Mouse (Mus musculus): Measurements from ENCODE around the gene Tmem120b. TPM values are rescaled to one million over a fixed set of nuclear protein-coding genes. Genes with fewer than 3 reads are reported as not detected.

Tmem120b gene
- total and polyA plus RNA-seq, 2 experiments from 2014 or later: 15.3 to 17.7 TPM

DNA sequence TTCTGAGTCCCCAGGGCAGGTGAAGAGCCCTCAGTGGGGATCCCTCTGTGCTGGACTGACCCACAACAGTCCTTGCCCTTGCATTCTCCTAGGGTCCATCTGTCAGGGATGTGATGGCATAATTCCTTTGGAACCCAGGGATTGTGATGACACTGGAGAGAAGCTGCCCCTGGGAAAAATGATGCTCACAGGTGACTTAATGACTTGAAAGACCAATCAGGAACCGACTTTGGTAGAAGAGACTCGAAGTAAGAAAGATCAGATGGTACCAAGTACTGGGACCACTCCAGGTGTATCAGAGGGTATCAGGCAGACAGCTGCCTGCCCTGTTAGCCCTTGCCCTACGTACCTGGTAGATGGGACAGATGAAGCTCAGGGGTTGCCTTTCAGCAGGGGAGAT, 21.3 kb upstream of the Tmem120b start, which contains the start of gene Morn3:
TSS of gene Morn3 (minus strand) at position 101 of the 400 bp plus-strand sequence.
- no peak for TF ChIP-seq CTCF (IDR thresholded peaks at IDR 0.05; ENCODE audit: low read depth)
- 77% methylated on average over 3 of the region's 3 CpGs for WGBS
- no peaks in the 10 kb centered on the region for H3K4me1 ChIP-seq (ENCODE audit: insufficient read depth, low read length)

DNA sequence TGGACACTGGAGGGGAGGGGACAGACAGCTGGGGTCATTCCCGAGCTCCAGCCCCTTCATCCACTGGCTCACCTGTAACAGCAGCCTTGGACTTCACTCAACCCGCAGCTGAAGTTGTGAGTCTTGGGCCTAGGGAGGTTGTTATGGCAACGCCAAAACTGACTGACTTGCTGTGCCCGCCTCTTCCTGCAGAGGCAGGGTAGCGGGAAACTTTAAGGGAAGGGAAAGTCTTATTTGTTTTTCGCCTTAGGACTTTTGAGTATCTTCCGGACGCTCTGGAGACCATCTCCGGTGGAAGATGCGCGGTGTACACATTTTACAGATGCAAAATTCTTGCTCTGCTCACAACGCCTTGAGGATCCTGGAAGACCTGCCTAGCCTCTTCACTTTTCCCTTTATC, 18.9 kb upstream of the Tmem120b start:
- DNase-seq (ENCODE audit: low spot score): peak; percentile 70
- Histone ChIP-seq H3K36me3 (ENCODE audit: insufficient read depth, low read length) (no peaks in the 10 kb centered on the region), H3K9me3 (ENCODE audit: low read length) (no peaks in the 10 kb centered on the region), H3K4me1 (ENCODE audit: insufficient read depth, low read length) (no peaks in the 10 kb centered on the region), H3K27ac (no peak overlapping the region), H3K27me3 (ENCODE audit: insufficient read depth, low read length) (no peaks in the 10 kb centered on the region), H3K4me3 (ENCODE audit: low read length) (no peak overlapping the region), H3K4me2 (ENCODE audit: low read depth, low read length) (peak overlapping the region; percentile 36), H3K9ac (replicated peaks; ENCODE audit: low read length) (no peak overlapping the region)
- peak; percentile 64; the same call in 1 of the 2 replicates for ATAC-seq
- 4% methylated on average over 12 of the region's 12 CpGs for WGBS
- TF ChIP-seq CTCF (IDR thresholded peaks at IDR 0.05; ENCODE audit: low read depth): peak; percentile 40

More for the DNA sequence above, 21.3 kb upstream of the Tmem120b start, which contains the start of gene Morn3:
- DNase-seq (ENCODE audit: low spot score) (no peak), ATAC-seq (no peak)
- Histone ChIP-seq H3K4me2 (ENCODE audit: low read depth, low read length) (no peak within 1 kb of the TSS), H3K9ac (replicated peaks; ENCODE audit: low read length) (no peak within 1 kb of the TSS), H3K27me3 (ENCODE audit: insufficient read depth, low read length) (no peaks in the 10 kb centered on the region), H3K36me3 (ENCODE audit: insufficient read depth, low read length) (no peaks in the 10 kb centered on the region), H3K9me3 (ENCODE audit: low read length) (no peaks in the 10 kb centered on the region), H3K27ac (no peak within 1 kb of the TSS), H3K4me3 (ENCODE audit: low read length) (no peak within 1 kb of the TSS)

DNA sequence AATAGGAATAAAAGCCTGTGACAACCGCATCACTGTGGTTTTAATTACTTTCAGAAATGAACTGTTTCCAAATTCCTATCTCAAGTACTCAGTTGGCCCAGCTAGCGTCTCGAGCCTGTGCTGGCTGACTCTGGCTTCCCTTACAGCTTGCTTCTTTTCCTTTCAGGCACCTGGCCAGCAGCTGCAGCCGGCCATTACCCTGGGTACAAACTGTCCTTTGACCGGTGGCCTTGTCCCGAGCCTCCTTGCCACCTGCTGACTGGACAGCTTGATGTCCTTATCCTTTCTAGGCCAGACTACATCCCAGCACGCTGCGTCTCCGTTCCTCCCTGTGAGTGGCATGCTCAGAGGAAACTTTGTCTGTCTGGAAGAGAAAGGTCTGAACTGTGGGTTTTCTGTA, 17.3 kb upstream of the Tmem120b start:
- no peak overlapping the region for H3K4me3 ChIP-seq (ENCODE audit: low read length)
- H3K36me3 ChIP-seq (ENCODE audit: insufficient read depth, low read length): no peaks in the 10 kb centered on the region
- no peak overlapping the region for H3K9ac ChIP-seq (replicated peaks; ENCODE audit: low read length)
- no peaks in the 10 kb centered on the region for H3K4me1 ChIP-seq (ENCODE audit: insufficient read depth, low read length)
- no peak for ATAC-seq
- DNase-seq (ENCODE audit: low spot score): no peak
- WGBS: 65% methylated on average over 9 of the region's 9 CpGs
- no peak for TF ChIP-seq CTCF (IDR thresholded peaks at IDR 0.05; ENCODE audit: low read depth)
- no peak overlapping the region for H3K27ac ChIP-seq
- H3K9me3 ChIP-seq (ENCODE audit: low read length): no peaks in the 10 kb centered on the region
- H3K27me3 ChIP-seq (ENCODE audit: insufficient read depth, low read length): no peaks in the 10 kb centered on the region
- no peak overlapping the region for H3K4me2 ChIP-seq (ENCODE audit: low read depth, low read length)

DNA sequence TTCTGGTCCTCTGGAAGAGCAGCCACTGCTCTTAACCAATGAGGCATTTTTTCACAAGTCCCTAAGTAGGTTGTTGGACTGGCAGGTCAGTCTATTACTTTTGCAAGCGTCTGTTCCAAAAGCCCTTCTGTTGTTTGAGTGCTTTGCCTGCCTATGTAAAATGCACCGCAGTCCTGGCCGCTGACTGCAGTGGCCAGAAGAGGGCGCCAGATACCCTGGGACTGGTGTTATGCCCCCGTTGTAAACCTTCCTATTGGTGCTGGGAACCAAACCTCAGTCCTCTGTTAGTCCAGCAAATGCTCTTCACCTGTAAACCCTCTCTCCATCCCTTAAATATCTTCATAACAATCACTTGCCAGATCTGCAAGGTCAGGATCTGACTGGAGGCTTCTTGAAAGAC, 16.5 kb upstream of the Tmem120b start:
- ATAC-seq: no peak
- no peak overlapping the region for H3K27ac ChIP-seq
- H3K4me3 ChIP-seq (ENCODE audit: low read length): no peak overlapping the region
- H3K9me3 ChIP-seq (ENCODE audit: low read length): no peaks in the 10 kb centered on the region
- peak; percentile 30 for TF ChIP-seq CTCF (IDR thresholded peaks at IDR 0.05; ENCODE audit: low read depth)
- H3K4me2 ChIP-seq (ENCODE audit: low read depth, low read length): no peak overlapping the region
- no peak overlapping the region for H3K9ac ChIP-seq (replicated peaks; ENCODE audit: low read length)
- H3K4me1 ChIP-seq (ENCODE audit: insufficient read depth, low read length): no peaks in the 10 kb centered on the region
- H3K36me3 ChIP-seq (ENCODE audit: insufficient read depth, low read length): no peaks in the 10 kb centered on the region
- whole genome bisulfite sequencing: 82% methylated on average over 5 of the region's 5 CpGs
- no peak for DNase-seq (ENCODE audit: low spot score)
- H3K27me3 ChIP-seq (ENCODE audit: insufficient read depth, low read length): no peaks in the 10 kb centered on the region

DNA sequence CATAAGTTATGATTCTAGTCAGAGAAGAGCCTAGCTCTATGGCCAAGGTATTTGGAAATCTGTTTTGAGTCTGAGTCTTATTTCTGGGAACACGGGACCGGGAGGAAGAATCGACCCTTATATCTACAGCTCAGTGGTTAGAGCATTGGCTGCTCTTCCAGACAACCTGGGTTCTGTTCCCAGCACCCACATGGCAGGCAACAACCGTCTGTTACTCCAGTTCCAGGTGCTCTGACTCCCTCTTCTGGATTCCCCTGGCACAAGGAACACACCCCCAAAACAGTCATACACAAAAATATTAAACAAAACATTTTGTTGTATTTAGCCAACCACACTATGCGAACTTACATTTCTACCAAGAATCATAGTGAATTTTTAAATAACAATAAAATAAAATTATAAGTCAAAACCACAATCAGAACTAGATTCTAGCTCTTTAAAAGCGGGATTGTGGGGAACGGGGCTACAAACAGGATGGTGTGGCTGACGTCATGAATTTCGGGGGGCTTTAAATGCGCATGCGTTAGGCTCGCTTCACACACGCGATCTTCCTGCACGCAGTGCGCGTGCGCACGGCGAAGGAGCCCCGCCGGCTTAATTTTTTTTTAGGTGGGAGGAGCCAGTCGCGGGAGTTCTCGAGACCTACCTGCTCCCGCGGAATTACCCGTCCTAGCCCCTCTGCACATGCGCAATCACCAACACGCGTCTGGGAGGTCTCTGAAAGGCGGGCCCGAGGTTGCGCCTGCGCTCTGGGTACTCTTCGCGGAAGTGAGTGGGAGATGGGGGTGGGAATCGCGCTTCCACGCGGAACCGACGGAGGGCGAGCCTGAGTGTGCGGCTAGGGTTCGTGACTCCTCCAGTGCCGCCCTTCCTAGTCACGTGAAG, 10.6 kb upstream of the Tmem120b start:
- peak; percentile 67 for TF ChIP-seq CTCF (IDR thresholded peaks at IDR 0.05; ENCODE audit: low read depth)
- H3K4me3 ChIP-seq (ENCODE audit: low read length): peak overlapping the region; percentile 36
- peak overlapping the region; percentile 40; the same call in 1 of the 2 replicates for H3K9ac ChIP-seq (replicated peaks; ENCODE audit: low read length)
- H3K9me3 ChIP-seq (ENCODE audit: low read length): no peaks in the 10 kb centered on the region
- peak overlapping the region; percentile 55 for H3K4me2 ChIP-seq (ENCODE audit: low read depth, low read length)
- peak; percentile 100 for DNase-seq (ENCODE audit: low spot score)
- 8% methylated on average over 48 of the region's 48 CpGs for WGBS
- H3K36me3 ChIP-seq (ENCODE audit: insufficient read depth, low read length): no peaks in the 10 kb centered on the region
- no peaks in the 10 kb centered on the region for H3K27me3 ChIP-seq (ENCODE audit: insufficient read depth, low read length)
- peak overlapping the region; percentile 62; the same call in 1 of the 2 replicates for H3K27ac ChIP-seq
- H3K4me1 ChIP-seq (ENCODE audit: insufficient read depth, low read length): no peaks in the 10 kb centered on the region
- peak; percentile 98 for ATAC-seq

DNA sequence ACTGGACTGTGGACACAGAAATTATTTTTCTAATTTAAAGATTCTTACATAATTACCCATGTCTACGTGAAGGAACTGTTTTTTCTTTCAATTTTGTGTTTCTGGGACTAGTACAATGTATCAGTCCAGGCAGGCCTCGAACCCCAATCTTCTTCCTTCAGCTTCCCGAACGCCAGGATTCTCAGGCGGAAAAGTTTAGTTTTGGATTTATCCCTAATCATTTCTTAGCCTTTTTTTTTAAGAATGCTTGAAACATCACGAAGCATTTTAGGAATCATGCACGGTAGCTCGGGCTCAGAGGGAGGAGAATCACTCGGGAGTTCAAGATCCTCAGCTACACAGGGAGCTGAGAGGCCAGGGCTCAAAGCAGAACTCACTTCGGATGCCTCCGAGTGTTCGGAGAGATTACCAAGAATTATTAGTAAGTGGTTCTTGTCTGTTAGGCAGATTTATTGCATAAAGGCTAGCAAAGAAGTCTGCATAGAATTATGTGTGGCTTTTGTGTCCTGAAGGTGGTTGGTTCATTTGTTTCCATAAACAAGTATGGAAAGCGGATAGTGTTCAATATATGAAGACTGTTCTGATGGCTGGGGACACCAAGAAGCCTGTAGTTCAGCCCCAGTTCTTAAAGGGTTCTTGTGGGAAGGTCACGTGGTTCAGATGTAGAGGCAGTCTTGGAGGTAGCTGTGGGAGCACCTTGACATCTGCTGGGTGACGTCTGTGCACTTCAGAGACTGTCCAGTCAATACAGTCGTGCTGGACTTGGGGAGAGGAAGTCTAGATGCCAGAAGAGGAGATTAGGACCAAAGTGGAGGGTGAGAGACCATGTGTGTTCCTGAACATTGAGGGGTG, 9.7 kb upstream of the Tmem120b start:
- 45% methylated on average over 16 of the region's 16 CpGs for WGBS
- no peak for DNase-seq (ENCODE audit: low spot score)
- no peak for ATAC-seq
- no peaks in the 10 kb centered on the region for H3K4me1 ChIP-seq (ENCODE audit: insufficient read depth, low read length)
- no peaks in the 10 kb centered on the region for H3K36me3 ChIP-seq (ENCODE audit: insufficient read depth, low read length)
- H3K9ac ChIP-seq (replicated peaks; ENCODE audit: low read length): peak overlapping the region; percentile 40
- no peaks in the 10 kb centered on the region for H3K27me3 ChIP-seq (ENCODE audit: insufficient read depth, low read length)
- no peaks in the 10 kb centered on the region for H3K9me3 ChIP-seq (ENCODE audit: low read length)
- peak overlapping the region; percentile 55 for H3K4me2 ChIP-seq (ENCODE audit: low read depth, low read length)
- no peak for TF ChIP-seq CTCF (IDR thresholded peaks at IDR 0.05; ENCODE audit: low read depth)
- H3K27ac ChIP-seq: peak overlapping the region; percentile 62; the same call in 1 of the 2 replicates
- peak overlapping the region; percentile 36 for H3K4me3 ChIP-seq (ENCODE audit: low read length)
